Mouse (Mus musculus): ENCODE measurements at regions not wholly inside any gene's neighbourhood (a gene's known extent, or its start where the extent isn't known, plus 50 kb on each side); places are given as distances from the start of the nearest gene placed in this dataset.

DNA sequence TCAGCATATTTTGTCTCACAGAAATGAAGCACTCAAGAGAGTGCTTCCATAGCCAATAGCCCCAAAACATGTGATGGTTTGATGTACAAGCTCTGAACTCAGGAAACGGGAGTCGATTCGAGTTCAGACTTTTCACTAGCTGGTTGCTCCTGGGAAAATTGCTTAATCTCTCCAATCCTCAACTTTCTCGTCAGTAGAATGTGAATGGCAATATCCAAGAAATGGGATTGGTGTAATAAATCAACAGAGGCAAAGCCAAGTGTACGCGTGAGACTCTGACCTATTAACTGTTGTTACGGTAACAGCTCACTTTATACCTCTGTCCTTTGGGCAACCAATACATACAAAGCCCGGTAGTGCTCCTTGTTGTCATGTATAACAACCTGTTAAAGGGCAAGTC is 94.6 kb downstream of the Cog6 start:
- TF ChIP-seq CTCF (IDR thresholded peaks at IDR 0.05; ENCODE audit: insufficient read depth, low read depth, low read length) (no peak), POLR2A (IDR thresholded peaks at IDR 0.05; ENCODE audit: insufficient read depth, low read depth, low read length) (no peak)

All from olfactory bulb, adult 2 months (tissue).